Mouse (Mus musculus) gastrocnemius, adult 2 months (tissue): ENCODE results near the gene Zap70. TPM values are rescaled to one million over a fixed set of nuclear protein-coding genes. Genes with fewer than 3 reads are reported as not detected.
"Not testable (repeated sequence)": the region's sequence is repeated elsewhere in the genome, so short reads cannot be mapped to it uniquely, and the experiment has no call there.

Experiments
- DNase-seq: peaks from one replicate; pipeline ENCODE4 v3.0.0; 2022
- H3K27ac ChIP-seq: fragments of 200-600 bp; 2 replicates; pipeline ENCODE4 v1.8.1; 2022; ENCODE audit warnings: mild to moderate bottlenecking
- H3K4me3 ChIP-seq: fragments of 200-600 bp; 2 replicates; pipeline ENCODE4 v1.8.1; 2022; ENCODE audit warnings: mild to moderate bottlenecking, moderate library complexity
- CTCF ChIP-seq: fragments of 200-600 bp; IDR thresholded peaks from 2 replicates; pipeline ENCODE4 v1.8.1; 2022; ENCODE audit warnings: antibody characterized with exemption, mild to moderate bottlenecking, moderate library complexity
- intact Hi-C: fragments of 180-260 bp; cut with DNase I; formaldehyde crosslinking; loops from one replicate; pipeline ENCODE4 v1.15.1; 2025
- total RNA-seq, 2 experiments: library from RNA; stranded (reverse); gene quantifications; 2 replicates each; pipeline ENCODE4 v1.2.3; 2021

Gene Zap70
- total RNA-seq, 2 experiments from 2014 or later: 0.84 TPM; not detected in 1

GRCm38 (mm10) chr1:36811806-36812205 lies 50.2 kb downstream of the Zap70 start:
- no peak for DNase-seq

DNA sequence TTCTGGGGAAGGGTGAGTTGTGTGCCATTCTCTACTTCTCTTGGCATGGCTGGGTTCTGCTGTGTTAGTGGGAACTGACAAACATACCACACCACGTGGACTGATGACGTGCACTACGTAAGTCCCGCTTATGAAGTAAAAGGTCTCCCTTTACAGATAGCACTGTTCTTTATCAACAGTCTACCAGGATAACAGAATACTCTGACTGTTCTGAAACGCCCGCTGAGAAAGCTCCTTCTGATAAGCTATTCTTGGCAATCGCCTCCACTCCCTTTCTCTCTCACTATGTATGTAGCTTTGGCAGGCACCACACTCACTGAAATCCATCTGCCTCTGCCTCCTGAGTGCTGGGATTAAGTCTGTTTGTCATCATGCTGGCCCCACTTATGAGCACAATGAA lies 51.8 kb downstream of the Zap70 start:
- intact Hi-C loops: no loop called here
- H3K27ac ChIP-seq: no peak overlapping the region
- TF ChIP-seq CTCF: no peak
- no peak for DNase-seq
- H3K4me3 ChIP-seq: no peak overlapping the region

More at GRCm38 (mm10) chr1:36811806-36812205, 50.2 kb downstream of the Zap70 start:
- H3K27ac ChIP-seq: no peak overlapping the region
- no peak for TF ChIP-seq CTCF
- H3K4me3 ChIP-seq: no peak overlapping the region
- intact Hi-C loops: no loop called here

DNA sequence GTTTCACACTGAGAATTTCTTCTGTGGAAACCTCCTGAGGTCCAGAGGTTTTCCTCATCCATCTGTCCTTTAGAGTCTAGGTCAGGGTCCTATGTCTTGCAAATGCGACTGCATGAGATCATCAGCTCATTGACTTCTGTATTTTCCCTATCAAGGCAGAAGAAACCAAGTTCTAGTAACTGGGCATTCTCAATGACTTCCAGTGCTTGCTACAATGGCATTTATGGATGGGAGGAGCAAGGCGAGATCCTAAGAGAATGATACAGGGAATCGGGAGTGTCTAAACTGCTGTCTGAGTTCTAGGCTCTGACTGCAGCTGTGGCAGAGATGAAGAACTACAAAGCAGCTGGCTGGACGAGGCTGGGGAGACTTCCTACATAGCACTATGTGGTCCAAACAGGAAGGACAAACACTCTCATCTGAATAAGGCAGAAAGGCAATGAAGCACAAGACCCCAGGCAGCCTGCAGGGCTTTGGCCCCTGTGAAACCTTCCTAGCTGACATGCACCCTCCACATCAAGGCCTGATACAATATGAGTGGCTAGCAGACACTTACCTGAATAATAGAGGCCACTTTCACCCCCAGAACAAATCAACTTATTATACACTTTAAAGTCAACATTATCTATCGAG lies 52.8 kb downstream of the Zap70 start:
- no peak overlapping the region for H3K27ac ChIP-seq
- intact Hi-C loops: no loop called here
- TF ChIP-seq CTCF: no peak
- H3K4me3 ChIP-seq: no peak overlapping the region
- DNase-seq: no peak

- TF ChIP-seq CTCF: no peak
- intact Hi-C loops: no loop called here
- Histone ChIP-seq H3K4me3 (no peak overlapping the region), H3K27ac (no peak overlapping the region)
- DNase-seq: no peak
Observed at GRCm38 (mm10) chr1:36815166-36815565, 53.6 kb downstream of the Zap70 start.

GRCm38 (mm10) chr1:36821918-36822317 lies 60.3 kb downstream of the Zap70 start:
- H3K27ac ChIP-seq, DNase-seq, H3K4me3 ChIP-seq, intact Hi-C loops: not testable (repeated sequence)
- peak; percentile 54 for TF ChIP-seq CTCF

DNA sequence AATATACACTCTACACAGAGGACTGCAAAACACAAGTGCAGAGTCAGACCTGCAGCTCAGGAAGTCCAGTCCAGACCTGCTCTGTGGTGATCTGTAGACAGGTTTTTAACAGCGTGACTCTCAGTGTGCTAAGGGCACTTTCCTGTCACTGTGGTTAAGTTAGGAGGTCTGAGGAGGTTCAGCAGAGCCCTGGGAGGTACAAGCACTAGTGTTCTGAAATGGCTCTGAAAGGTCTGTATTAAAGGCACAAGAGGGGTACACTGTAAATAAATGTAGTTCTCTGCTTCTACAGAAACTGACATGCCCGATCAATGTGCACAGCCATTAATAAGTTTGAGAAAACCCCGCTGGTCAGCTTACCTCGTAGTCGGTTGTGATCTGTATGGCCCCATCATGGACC lies 62.8 kb downstream of the Zap70 start:
- DNase-seq: no peak
- intact Hi-C loops: no loop called here
- TF ChIP-seq CTCF: no peak
- Histone ChIP-seq H3K4me3 (no peak overlapping the region), H3K27ac (no peak overlapping the region)

GRCm38 (mm10) chr1:36830913-36831866 lies 69.6 kb downstream of the Zap70 start:
- no peak overlapping the region for H3K27ac ChIP-seq
- H3K4me3 ChIP-seq: no peak overlapping the region
- DNase-seq: no peak
- intact Hi-C loops: no loop called here
- no peak for TF ChIP-seq CTCF

Other genes starting within 250 kb of the Zap70 start
- 10 to 100 TPM in 1 of 2 experiments, 1 to 10 TPM in 1; 9.7 to 12.0 TPM for gene Cnnm3, start 249.9 kb upstream of the Zap70 start, total RNA-seq
- gene Ankrd23, start 224.9 kb upstream of the Zap70 start, total RNA-seq: 1,000 to 10,000 TPM; 1,971 to 4,216 TPM
- gene Gm42417, start 222.4 kb upstream of the Zap70 start, total RNA-seq: 1,000 to 10,000 TPM in 1 of 2 experiments, 100 to 1,000 TPM in 1; 819 to 1,877 TPM
- 1 to 10 TPM; 7.2 to 9.3 TPM for gene Ankrd39, start 214.4 kb upstream of the Zap70 start, total RNA-seq
- gene Sema4c, start 203.4 kb upstream of the Zap70 start, total RNA-seq: 10 to 100 TPM in 1 of 2 experiments, 1 to 10 TPM in 1; 6.8 to 10.0 TPM
- under 1 TPM in 1 of 2 experiments, not detected in 1; 0.48 TPM for gene Fam178b, start 78.6 kb upstream of the Zap70 start, total RNA-seq
- gene Cox5b, start 70.3 kb upstream of the Zap70 start, total RNA-seq: 1,000 to 10,000 TPM; 1,153 to 1,545 TPM
- 1 to 10 TPM in 1 of 2 experiments, under 1 TPM in 1; 0.51 to 1.5 TPM for gene 4933424G06Rik, start 51.6 kb upstream of the Zap70 start, total RNA-seq
- 100 to 1,000 TPM; 120 to 155 TPM for gene Actr1b, start 47.4 kb upstream of the Zap70 start, total RNA-seq
- gene Tmem131, start 181.9 kb downstream of the Zap70 start, total RNA-seq: 10 to 100 TPM; 24.1 to 37.5 TPM